Mouse (Mus musculus) macrophage (primary cell): ENCODE measurements around the gene Glis2. TPM values are rescaled to one million over a fixed set of nuclear protein-coding genes. Genes with fewer than 3 reads are reported as not detected.

Source experiments
- H3K27ac ChIP-seq: fragments of 350-480 bp; formaldehyde crosslinking; 2 replicates; pipeline ENCODE4 v1.9.0; 2021
- H3K36me3 ChIP-seq: fragments of 350-480 bp; formaldehyde crosslinking; 2 replicates; pipeline ENCODE4 v1.9.0; 2021; ENCODE audit errors: inconsistent target
- H3K4me3 ChIP-seq: fragments of 350-480 bp; formaldehyde crosslinking; 2 replicates; pipeline ENCODE4 v1.9.0; 2021; ENCODE audit errors: inconsistent target
- H3K79me2 ChIP-seq: fragments of 350-480 bp; formaldehyde crosslinking; 2 replicates; pipeline ENCODE4 v1.9.0; 2021; ENCODE audit errors: inconsistent target
- WGBS: methylation state at CpG from one replicate; pipeline ENCODE4 v1.1.7; 2026; ENCODE audit warnings: inconsistent platforms; ENCODE audit not compliant: missing documents; 5-methylcytosine and 5-hydroxymethylcytosine counted together
- polyA plus RNA-seq: library from polyadenylated mRNA; stranded (reverse); fragments of 250-400 nt; gene quantifications from 3 replicates; pipeline ENCODE4 v1.2.4, GENCODE M21; 2018; ENCODE audit warnings: inconsistent platforms
- total RNA-seq, 78 experiments: library from RNA; depleted of rRNA; stranded (reverse); fragments of 250-400 nt; gene quantifications; 1 replicate in 9 of 78; 2 replicates in 24 of 78; 3 replicates in 43 of 78; 4 replicates in 2 of 78; pipeline ENCODE4 v1.2.4; 2018; ENCODE audit warnings: inconsistent platforms in 56 of 78

Glis2 gene
- 1 to 10 TPM in 5 of 26 experiments, under 1 TPM in 5, not detected in 16; 0.25 to 3.1 (median 0.88) TPM for total RNA-seq (2018; cell fraction: chromatin; rRNA removed)
- under 1 TPM in 11 of 26 experiments, not detected in 15; 0.04 to 0.56 (median 0.10) TPM for total RNA-seq (2018; cell fraction: cytosol; rRNA removed)
- total RNA-seq (2018; cell fraction: nucleus; rRNA removed) = 1 to 10 TPM in 4 of 26 experiments, under 1 TPM in 4, not detected in 18; 0.16 to 2.7 (median 0.77) TPM
- 0.06 to 0.16 TPM in 2 of 3 replicates, not detected in the other for polyA plus RNA-seq

GRCm38 (mm10) chr16:4593971-4594813, at the start of gene Glis2:
Gene Glis2 (plus strand): TSS chr16:4594713.
- H3K36me3 ChIP-seq = no peaks in the 10 kb centered on the region
- H3K79me2 ChIP-seq = no peaks in the 10 kb centered on the region
- 10% methylated on average over 31 of the region's 74 CpGs for WGBS
- H3K27ac ChIP-seq = no peak within 1 kb of the TSS
- no peak within 1 kb of the TSS for H3K4me3 ChIP-seq

DNA sequence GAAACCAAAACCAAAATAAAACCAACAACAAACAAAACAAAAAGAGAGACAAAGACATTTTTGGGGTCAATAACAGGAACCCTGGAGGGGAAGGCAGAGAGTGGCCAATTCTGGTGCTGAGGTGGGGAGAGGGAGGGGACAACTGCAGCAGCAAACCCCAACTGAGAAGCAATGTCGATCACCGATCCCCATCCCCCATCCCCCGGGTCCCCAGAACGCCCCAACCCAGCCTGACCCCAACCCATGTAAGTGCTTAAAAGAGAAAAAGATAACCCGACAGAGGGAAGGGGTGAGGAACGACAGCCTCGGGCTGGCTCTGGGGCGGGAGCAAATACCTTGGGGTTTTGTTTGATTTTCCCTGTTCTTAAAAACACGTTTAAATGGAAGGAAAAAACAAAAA, 49.7 kb upstream of the Glis2 start:
- Histone ChIP-seq H3K27ac (no peak overlapping the region), H3K79me2 (no peaks in the 10 kb centered on the region), H3K36me3 (no peaks in the 10 kb centered on the region), H3K4me3 (no peak overlapping the region)
- 94% methylated on average over 7 of the region's 9 CpGs for WGBS

- no peaks in the 10 kb centered on the region for H3K36me3 ChIP-seq
- 95% methylated on average over 8 of the region's 8 CpGs for WGBS
- H3K4me3 ChIP-seq = no peak overlapping the region
- no peak overlapping the region for H3K27ac ChIP-seq
- H3K79me2 ChIP-seq = no peaks in the 10 kb centered on the region
Observed at GRCm38 (mm10) chr16:4546838-4547237, 47.7 kb upstream of the Glis2 start.

DNA sequence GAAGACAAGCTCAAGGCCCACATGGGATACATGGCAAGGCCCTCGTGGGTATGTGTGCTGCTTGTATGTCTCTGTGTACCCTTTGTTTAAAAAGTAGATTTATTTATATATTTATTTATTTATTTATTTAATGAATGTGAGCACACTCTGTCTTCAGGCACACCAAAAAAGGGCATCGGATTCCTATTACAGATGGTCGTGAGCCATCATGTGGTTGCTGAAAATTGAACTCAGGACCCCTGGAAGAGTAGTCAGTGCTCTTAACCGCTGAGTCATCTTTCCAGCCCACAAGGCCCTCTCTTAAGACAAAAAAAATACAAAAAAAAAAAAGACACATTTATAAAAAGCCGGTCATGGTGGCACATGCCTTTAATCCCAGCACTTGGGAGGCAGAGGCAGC, 46.9 kb upstream of the Glis2 start:
- no peak overlapping the region for H3K4me3 ChIP-seq
- no peaks in the 10 kb centered on the region for H3K79me2 ChIP-seq
- 85% methylated on average over 5 of the region's 5 CpGs for whole genome bisulfite sequencing
- no peak overlapping the region for H3K27ac ChIP-seq
- H3K36me3 ChIP-seq = no peaks in the 10 kb centered on the region

GRCm38 (mm10) chr16:4548953-4549688, 45.4 kb upstream of the Glis2 start:
- no peak overlapping the region for H3K4me3 ChIP-seq
- 94% methylated on average over 17 of the region's 18 CpGs for WGBS
- H3K27ac ChIP-seq = no peak overlapping the region
- no peaks in the 10 kb centered on the region for H3K79me2 ChIP-seq
- H3K36me3 ChIP-seq = no peaks in the 10 kb centered on the region

- Histone ChIP-seq H3K27ac (no peak overlapping the region), H3K4me3 (no peak overlapping the region), H3K79me2 (peaks cover 5% of the 10 kb centered on the region; the same call in 1 of the 2 replicates), H3K36me3 (no peaks in the 10 kb centered on the region)
- 76% methylated on average over 13 of the region's 13 CpGs for WGBS
Observed at GRCm38 (mm10) chr16:4551056-4551455, 43.5 kb upstream of the Glis2 start.

DNA sequence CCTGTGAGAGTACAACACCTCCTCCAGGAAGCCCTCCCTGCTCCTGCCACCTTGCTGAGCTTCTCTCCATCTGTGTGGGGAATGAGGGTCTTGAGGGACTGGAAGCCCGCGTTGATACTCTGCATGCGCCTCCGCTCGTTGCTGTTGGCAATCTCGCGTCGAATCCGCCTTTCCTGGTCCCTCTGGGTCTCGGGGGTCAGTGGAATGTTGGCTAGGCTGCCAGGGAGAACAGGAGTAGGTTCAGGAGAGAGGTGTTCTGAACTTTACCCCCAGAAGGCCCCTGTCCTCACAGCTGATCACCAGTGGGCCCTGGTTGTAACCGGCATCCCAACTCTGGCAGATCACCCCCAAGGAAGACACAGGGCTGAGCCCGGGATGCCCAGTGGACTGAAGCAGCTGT, 42.6 kb upstream of the Glis2 start:
- 97% methylated on average over 12 of the region's 12 CpGs for WGBS
- Histone ChIP-seq H3K79me2 (peaks cover 11% of the 10 kb centered on the region; the same call in 1 of the 2 replicates), H3K27ac (no peak overlapping the region), H3K4me3 (no peak overlapping the region), H3K36me3 (no peaks in the 10 kb centered on the region)

DNA sequence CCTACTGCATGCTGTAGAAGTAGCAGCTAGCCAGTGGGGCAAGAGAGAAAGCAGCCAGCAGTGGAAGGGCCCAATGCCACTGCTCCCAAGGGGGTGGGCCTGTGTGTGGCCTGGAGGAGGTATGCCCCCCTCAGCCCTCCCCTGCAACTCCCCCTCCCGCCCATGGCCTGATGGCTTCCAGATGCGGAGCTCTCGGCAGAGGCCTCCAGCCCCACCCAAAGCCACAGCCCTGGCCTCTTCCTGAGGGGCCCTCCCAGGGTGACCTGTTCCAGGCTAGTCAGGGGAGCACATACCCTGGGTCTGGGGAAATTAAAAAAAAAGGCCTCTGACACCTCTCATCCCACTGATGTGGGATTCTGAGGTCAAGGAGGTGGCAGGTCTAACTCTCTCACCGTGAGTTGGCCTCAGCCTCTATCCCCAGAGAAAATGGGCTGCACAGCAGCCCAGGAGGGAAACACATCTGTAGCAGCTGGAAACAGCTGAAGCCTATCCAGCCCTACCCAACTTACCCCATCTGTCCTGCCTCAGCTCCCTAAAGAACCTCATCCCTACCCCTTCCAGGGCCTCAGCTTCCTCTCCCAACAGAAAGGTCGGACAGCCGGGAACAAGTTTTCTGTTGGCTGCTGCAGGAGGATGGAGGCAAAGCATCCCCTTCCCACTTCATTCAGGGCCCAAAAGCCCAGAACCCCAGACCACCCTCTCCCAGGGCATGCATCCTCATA, 41.5 kb upstream of the Glis2 start:
- WGBS = 74% methylated on average over 6 of the region's 6 CpGs
- Histone ChIP-seq H3K79me2 (peaks cover 22% of the 10 kb centered on the region; the same call in 1 of the 2 replicates), H3K27ac (no peak overlapping the region), H3K36me3 (no peaks in the 10 kb centered on the region), H3K4me3 (no peak overlapping the region)

DNA sequence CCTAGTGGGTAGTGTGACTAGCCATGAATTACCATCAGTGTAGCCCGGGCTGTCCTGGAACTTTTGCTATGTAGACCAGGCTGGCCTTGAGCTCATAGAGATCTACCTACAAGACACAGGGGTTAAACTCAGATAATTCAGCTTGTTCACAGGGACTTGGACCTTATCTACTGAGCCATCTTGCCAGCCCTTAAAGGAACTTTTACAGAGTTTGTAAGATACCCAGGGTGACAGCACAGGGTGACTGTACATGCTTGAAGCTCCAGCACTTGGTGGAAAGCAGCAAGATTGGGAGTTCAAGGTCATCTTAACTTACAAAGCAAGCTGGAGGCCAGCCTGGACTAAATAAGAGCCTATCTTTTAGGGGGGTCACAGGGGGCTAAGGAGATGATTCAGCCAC, 39.0 kb upstream of the Glis2 start:
- Histone ChIP-seq H3K27ac (no peak overlapping the region), H3K4me3 (no peak overlapping the region), H3K36me3 (no peaks in the 10 kb centered on the region), H3K79me2 (peaks cover 22% of the 10 kb centered on the region; the same call in 1 of the 2 replicates)
- 100% methylated on average over 1 of the region's 1 CpGs for WGBS

DNA sequence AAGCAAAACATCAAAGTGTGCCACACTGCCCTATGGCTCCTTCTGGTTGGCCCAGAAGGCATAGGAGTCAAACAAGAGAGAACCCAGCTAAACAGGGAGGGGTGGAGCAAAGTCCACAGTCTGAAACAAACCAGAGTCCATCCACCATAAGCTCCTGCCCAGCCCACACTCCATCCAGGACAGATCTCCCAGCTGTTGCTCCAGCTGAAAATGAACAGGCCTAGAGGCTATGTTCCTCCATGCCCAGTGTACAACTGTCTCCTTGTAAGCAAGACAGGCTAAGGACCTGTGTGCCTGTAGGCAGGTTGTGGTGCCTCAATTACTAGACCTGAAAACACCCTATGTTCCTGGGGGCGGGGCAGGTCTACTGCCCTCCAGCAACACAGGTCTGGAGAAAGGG, 37.4 kb upstream of the Glis2 start:
- 67% methylated on average over 1 of the region's 1 CpGs for WGBS
- Histone ChIP-seq H3K36me3 (no peaks in the 10 kb centered on the region), H3K79me2 (peaks cover 22% of the 10 kb centered on the region; the same call in 1 of the 2 replicates), H3K27ac (no peak overlapping the region), H3K4me3 (no peak overlapping the region)

DNA sequence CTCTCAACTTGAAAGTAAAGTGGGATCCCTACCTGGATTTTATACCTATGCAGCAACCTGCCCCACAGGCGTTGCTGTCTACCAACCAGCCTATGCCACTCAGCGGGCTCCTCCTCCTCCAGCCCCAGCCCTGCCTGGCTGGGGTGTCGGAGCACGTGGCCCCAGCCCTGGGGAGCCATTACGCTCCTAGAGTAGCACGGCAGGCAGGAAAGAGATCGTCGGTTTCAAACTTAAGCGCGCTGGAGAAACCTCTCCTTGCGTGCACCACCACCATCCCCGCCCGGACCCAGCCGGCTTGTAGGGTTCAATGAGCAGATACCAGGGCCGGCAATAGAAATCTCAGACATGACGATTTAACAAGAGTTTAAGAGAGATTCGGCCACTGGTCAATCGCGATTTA, 36.6 kb upstream of the Glis2 start:
- H3K27ac ChIP-seq = peak overlapping the region; percentile 73
- H3K4me3 ChIP-seq = peak overlapping the region; percentile 68
- peaks cover 22% of the 10 kb centered on the region; the same call in 1 of the 2 replicates for H3K79me2 ChIP-seq
- no peaks in the 10 kb centered on the region for H3K36me3 ChIP-seq
- WGBS = 1% methylated on average over 19 of the region's 19 CpGs

GRCm38 (mm10) chr16:4558384-4558979, 36.0 kb upstream of the Glis2 start:
- peak overlapping the region; percentile 68 for H3K4me3 ChIP-seq
- H3K36me3 ChIP-seq = no peaks in the 10 kb centered on the region
- 0% methylated on average over 38 of the region's 38 CpGs for WGBS
- peak overlapping the region; percentile 73 for H3K27ac ChIP-seq
- peaks cover 22% of the 10 kb centered on the region; the same call in 1 of the 2 replicates for H3K79me2 ChIP-seq

DNA sequence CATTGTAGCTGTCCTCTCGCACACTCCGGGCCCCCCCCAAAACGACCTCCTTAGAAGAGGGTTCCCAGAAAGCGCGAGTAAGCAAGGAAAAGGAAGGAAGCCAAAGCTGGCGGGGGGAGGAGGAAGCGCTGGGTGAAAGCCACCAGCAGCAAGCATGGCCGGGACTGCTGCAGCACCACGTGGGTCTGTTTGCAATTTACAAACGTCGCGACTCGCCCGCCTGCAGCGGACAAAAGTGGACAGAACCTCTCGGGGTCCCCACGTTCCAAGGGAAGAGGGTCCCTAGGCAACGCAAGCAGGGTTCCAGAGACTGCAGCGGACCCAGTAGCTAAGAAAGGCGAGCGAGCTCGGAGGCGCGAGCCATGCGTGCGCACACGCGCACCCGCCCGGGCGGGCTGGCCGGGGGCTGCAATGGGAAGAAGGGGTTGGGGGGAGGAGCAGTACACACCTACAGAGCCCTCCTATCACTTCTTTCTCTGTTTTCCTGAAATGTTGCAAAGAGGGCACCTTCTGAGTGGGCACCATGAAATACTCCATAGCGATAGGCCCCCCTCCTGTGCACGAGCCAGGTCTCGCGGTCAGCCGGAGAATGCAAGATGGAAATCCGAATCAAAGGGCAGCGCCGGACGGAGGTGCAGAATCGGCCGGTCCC, 35.4 kb upstream of the Glis2 start:
- under 1% methylated on average over 43 of the region's 43 CpGs for WGBS
- H3K79me2 ChIP-seq = peaks cover 22% of the 10 kb centered on the region; the same call in 1 of the 2 replicates
- peak overlapping the region; percentile 73 for H3K27ac ChIP-seq
- H3K36me3 ChIP-seq = no peaks in the 10 kb centered on the region
- H3K4me3 ChIP-seq = peak overlapping the region; percentile 68
